Mouse (Mus musculus) forebrain, postnatal 0 days (tissue): Measurements from ENCODE around the gene Wdr18. TPM values are rescaled to one million over a fixed set of nuclear protein-coding genes. Genes with fewer than 3 reads are reported as not detected.
A peak's percentile ranks its signal among the peaks of the same experiment; 100 is the strongest.

Experiments
- ATAC-seq: fragments of 200-750 bp; cut with Nextera tagmentation; 2 replicates; pipeline ENCODE4 v1.8.0; 2017; ENCODE audit warnings: mild to moderate bottlenecking, moderate library complexity
- DNase-seq: peaks from one replicate; pipeline ENCODE4 v3.0.0-alpha.2; 2015
- H3K27ac ChIP-seq: fragments of 300-500 bp; sonication (generic); 2 replicates; pipeline ENCODE4 v1.5.1; 2014; ENCODE audit warnings: low read depth, mild to moderate bottlenecking, antibody characterized with exemption, low read length, moderate library complexity, mixed read lengths
- H3K27me3 ChIP-seq: fragments of 300-500 bp; sonication (generic); 2 replicates; pipeline ENCODE4 v1.6.1; 2014; ENCODE audit warnings: mild to moderate bottlenecking, low read length, mixed read lengths; ENCODE audit not compliant: insufficient read depth
- H3K36me3 ChIP-seq: fragments of 300-500 bp; sonication (generic); 2 replicates; pipeline ENCODE4 v1.6.1; 2014; ENCODE audit warnings: mild to moderate bottlenecking, moderate library complexity; ENCODE audit not compliant: insufficient read depth
- H3K4me1 ChIP-seq: fragments of 300-500 bp; sonication (generic); 2 replicates; pipeline ENCODE4 v1.6.1; 2014; ENCODE audit warnings: antibody characterized with exemption; ENCODE audit not compliant: insufficient read depth
- H3K4me2 ChIP-seq: fragments of 300-500 bp; sonication (generic); 2 replicates; pipeline ENCODE4 v1.6.1; 2014; ENCODE audit warnings: low read depth, mild to moderate bottlenecking, moderate library complexity
- H3K4me3 ChIP-seq: fragments of 300-500 bp; sonication (generic); 2 replicates; pipeline ENCODE4 v1.5.1; 2014; ENCODE audit warnings: low read depth, low read length, mixed read lengths
- H3K9ac ChIP-seq: fragments of 300-500 bp; sonication (generic); 2 replicates; pipeline ENCODE4 v1.6.1; 2014; ENCODE audit warnings: mild to moderate bottlenecking
- H3K9me3 ChIP-seq: fragments of 300-500 bp; sonication (generic); 2 replicates; pipeline ENCODE4 v1.6.1; 2016; ENCODE audit warnings: low read length
- CTCF ChIP-seq: sonication (generic); IDR thresholded peaks from 2 replicates; pipeline ENCODE4 v1.5.1; 2016; ENCODE audit warnings: antibody characterized with exemption, control low read depth, low read depth
- WGBS: fragments of 180-500 bp; shearing (Covaris S2); extraction: QIAGEN DNeasy Blood & Tissue Kit; methylation state at CpG from one replicate; pipeline ENCODE4 v1.1.7; 2014; 5-methylcytosine and 5-hydroxymethylcytosine counted together
- polyA plus RNA-seq: library from polyadenylated mRNA; unstranded; fragments of >200 nt; fragmentation: Nextera tagmentation; extraction: Ambion mirVana; gene quantifications from 2 replicates; pipeline ENCODE4 v1.2.1, GENCODE M21; 2015
- total RNA-seq: library from RNA; depleted of rRNA; stranded (reverse); fragments of >200 nt; gene quantifications from 2 replicates; pipeline ENCODE4 v1.2.3, GENCODE M21; 2014

Gene Wdr18
- total and polyA plus RNA-seq, 2 experiments from 2014 or later, result 58.2 to 107 TPM

GRCm38 (mm10) chr10:79978061-79978460, 18.1 kb downstream of the Wdr18 start:
- H3K4me2 ChIP-seq, result no peak overlapping the region
- no peak overlapping the region for H3K27ac ChIP-seq
- H3K9ac ChIP-seq, result no peak overlapping the region
- H3K36me3 ChIP-seq, result peaks cover 45% of the 10 kb centered on the region
- no peak for DNase-seq
- no peak for TF ChIP-seq CTCF
- H3K4me3 ChIP-seq, result no peak overlapping the region
- H3K9me3 ChIP-seq, result no peaks in the 10 kb centered on the region
- peaks cover 3% of the 10 kb centered on the region; the same call in 1 of the 2 replicates for H3K4me1 ChIP-seq
- H3K27me3 ChIP-seq, result no peaks in the 10 kb centered on the region
- ATAC-seq, result no peak
- WGBS, result 91% methylated on average over 21 of the region's 21 CpGs

DNA sequence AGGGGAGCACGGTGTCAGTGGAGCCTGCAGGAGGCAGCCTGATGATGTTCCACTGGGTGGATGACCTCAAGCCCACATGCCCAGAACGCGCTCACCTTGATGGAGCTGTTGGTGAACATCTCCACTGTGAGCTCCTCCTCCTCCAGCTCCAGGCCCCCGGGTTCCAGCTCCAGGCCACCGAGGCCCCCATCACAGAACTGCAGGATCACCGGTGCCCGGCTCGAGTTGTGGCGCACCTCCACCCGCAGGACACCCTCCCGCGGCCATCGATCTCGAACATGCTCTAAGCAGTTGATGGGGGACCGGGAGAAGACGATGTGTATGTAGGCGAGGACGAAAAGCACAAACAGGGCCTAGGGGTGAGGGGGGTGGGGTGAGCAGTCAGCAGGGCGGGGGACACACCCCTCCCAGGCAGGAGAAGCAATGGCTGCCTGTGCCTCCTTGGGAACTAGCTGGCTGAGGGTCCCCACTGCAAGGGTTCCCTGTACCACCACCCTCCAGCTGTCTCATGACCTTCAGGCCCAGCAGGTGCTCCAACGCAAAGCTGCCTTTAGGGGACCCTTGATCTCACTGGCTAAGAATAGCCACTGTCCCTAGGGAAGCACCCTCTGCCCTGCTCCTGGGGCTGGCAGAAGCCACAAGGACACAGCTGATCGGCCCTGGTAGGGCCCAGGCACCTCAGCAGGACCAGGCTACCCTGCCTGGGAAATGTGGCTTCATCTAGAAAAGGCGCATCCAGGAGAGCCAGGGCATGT, 19.6 kb downstream of the Wdr18 start:
- Histone ChIP-seq H3K27me3 (no peaks in the 10 kb centered on the region), H3K4me2 (no peak overlapping the region), H3K9me3 (no peaks in the 10 kb centered on the region), H3K4me3 (no peak overlapping the region), H3K9ac (no peak overlapping the region), H3K36me3 (peaks cover 45% of the 10 kb centered on the region), H3K27ac (no peak overlapping the region), H3K4me1 (peaks cover 8% of the 10 kb centered on the region; the same call in 1 of the 2 replicates)
- no peak for DNase-seq
- 92% methylated on average over 22 of the region's 22 CpGs for WGBS
- ATAC-seq, result no peak
- no peak for TF ChIP-seq CTCF

DNA sequence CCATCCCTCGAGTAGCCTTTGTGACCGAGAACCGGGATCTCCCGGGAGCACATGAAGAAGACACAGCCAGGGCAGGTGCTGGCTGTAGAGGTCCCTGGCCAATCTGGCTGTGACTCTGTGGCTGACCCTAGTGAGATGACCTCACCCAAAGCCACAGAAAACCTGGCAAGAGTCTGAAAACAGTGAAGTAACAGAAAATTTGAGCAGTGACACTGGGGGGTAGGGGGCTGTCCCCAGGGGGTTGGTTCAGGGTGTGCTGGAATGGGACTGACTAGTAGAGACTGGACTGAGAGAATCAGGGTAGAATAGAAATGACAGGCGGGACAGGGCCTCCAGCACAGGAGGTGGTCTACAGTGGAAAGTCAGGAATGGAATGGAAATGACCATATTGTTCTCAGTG, 23.3 kb downstream of the Wdr18 start:
- no peaks in the 10 kb centered on the region for H3K9me3 ChIP-seq
- H3K27ac ChIP-seq, result peak overlapping the region; percentile 96
- peaks cover 14% of the 10 kb centered on the region; the same call in 1 of the 2 replicates for H3K4me1 ChIP-seq
- H3K27me3 ChIP-seq, result peaks cover 11% of the 10 kb centered on the region
- ATAC-seq (no peak), DNase-seq (no peak)
- H3K9ac ChIP-seq, result peak overlapping the region; percentile 66
- H3K4me2 ChIP-seq, result peak overlapping the region; percentile 93
- 74% methylated on average over 5 of the region's 5 CpGs for WGBS
- TF ChIP-seq CTCF, result no peak
- peak overlapping the region; percentile 77 for H3K4me3 ChIP-seq
- H3K36me3 ChIP-seq, result peaks cover 13% of the 10 kb centered on the region

DNA sequence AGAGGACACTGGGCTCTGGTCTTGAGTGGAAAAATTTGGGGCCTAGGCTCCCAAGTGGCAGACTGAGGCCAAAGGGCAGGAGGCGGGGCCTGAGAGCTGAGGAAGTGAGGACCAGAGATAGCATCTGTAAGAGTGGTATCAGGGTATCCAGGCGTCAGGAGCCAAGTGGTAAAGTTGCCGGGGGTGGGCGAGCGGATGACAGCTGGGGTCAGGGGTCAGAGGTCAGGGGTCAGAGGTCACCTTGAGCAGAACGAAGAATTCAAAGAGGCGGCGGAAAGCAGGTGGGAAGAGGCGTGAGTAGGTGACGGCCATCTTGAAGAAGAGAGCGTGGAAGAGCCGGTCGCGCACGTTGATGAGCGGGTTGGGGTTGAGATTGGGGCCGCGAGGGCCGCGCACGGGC, 23.7 kb downstream of the Wdr18 start:
- peak overlapping the region; percentile 93 for H3K4me2 ChIP-seq
- DNase-seq (peak; percentile 73), ATAC-seq (no peak)
- H3K4me1 ChIP-seq, result peaks cover 14% of the 10 kb centered on the region; the same call in 1 of the 2 replicates
- 3% methylated on average over 20 of the region's 21 CpGs for WGBS
- H3K27ac ChIP-seq, result peak overlapping the region; percentile 96
- H3K9me3 ChIP-seq, result no peaks in the 10 kb centered on the region
- H3K9ac ChIP-seq, result peak overlapping the region; percentile 66
- TF ChIP-seq CTCF, result no peak
- H3K36me3 ChIP-seq, result peaks cover 8% of the 10 kb centered on the region
- peak overlapping the region; percentile 77 for H3K4me3 ChIP-seq
- peaks cover 15% of the 10 kb centered on the region for H3K27me3 ChIP-seq

DNA sequence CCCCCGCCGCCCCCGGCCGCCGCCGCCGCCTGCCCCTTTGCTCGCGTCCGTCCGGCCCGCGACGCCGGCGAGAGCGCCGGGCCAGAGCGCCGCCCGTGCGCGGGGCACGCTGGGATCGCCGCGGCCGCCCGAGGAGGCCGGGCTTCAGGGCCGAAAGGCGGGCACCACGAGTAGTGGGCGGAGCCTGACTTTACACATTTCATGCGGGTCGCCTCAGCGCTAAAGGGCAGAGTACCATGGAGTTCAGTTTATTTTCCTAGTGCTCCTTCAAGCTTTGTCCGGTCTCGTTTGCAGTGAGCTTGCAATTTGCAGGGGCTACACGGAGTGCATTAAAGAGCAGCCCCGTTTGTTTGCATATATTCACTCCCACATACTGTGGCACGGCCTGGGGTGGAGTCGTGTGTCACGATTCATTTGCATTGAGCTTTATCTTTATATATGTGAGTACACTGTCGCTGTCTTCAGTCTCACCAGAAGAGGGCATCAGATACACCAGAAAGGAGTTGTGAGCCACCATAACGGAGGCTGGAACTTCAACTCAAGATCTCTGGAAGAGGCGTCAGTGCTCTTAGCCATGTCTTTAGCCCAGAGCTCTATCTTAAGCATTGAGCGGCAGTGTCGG, 24.4 kb downstream of the Wdr18 start, which contains the start of gene Tmem259:
Tmem259 (minus strand) TSS at position 136 of the 622 bp plus-strand sequence.
- 1% methylated on average over 41 of the region's 49 CpGs for WGBS
- Histone ChIP-seq H3K9me3 (no peaks in the 10 kb centered on the region), H3K27me3 (peaks cover 22% of the 10 kb centered on the region), H3K4me2 (peak within 1 kb of the TSS; percentile 93), H3K27ac (peak within 1 kb of the TSS; percentile 96), H3K4me3 (peak within 1 kb of the TSS; percentile 77), H3K36me3 (peaks cover 2% of the 10 kb centered on the region), H3K4me1 (peaks cover 14% of the 10 kb centered on the region; the same call in 1 of the 2 replicates), H3K9ac (peak within 1 kb of the TSS; percentile 66)
- DNase-seq, result peak; percentile 94
- peak; percentile 87 for ATAC-seq
- TF ChIP-seq CTCF, result peak; percentile 81

DNA sequence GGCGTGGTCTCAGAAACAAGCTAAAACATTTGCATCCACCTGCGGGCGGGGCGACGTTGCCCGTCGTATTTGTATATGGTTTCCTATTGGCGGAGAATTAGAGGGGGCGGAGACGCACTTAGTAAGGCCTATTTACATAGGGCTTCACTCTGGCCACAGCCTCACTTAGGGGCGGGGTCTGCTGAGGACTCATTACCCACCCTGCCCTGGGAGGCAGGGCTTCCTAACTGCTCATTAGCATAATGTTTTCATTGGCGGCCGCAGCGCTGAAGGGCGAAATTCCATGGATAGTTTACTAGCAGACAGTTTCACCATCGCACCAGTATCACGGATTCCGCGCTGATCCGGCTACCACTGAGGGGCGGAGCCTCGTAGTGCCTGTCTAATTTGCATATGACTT, 24.9 kb downstream of the Wdr18 start:
- H3K4me3 ChIP-seq, result peak overlapping the region; percentile 77
- H3K27me3 ChIP-seq, result peaks cover 27% of the 10 kb centered on the region
- no peak for TF ChIP-seq CTCF
- peak; percentile 98 for DNase-seq
- under 1% methylated on average over 22 of the region's 22 CpGs for WGBS
- peaks cover 14% of the 10 kb centered on the region; the same call in 1 of the 2 replicates for H3K4me1 ChIP-seq
- ATAC-seq, result peak; percentile 93
- no peaks in the 10 kb centered on the region for H3K36me3 ChIP-seq
- H3K27ac ChIP-seq, result peak overlapping the region; percentile 96
- H3K4me2 ChIP-seq, result peak overlapping the region; percentile 93
- no peaks in the 10 kb centered on the region for H3K9me3 ChIP-seq
- H3K9ac ChIP-seq, result peak overlapping the region; percentile 66
